Comparison of ENCODE assay signal across 8 mouse cellular contexts in genomic region chr19:36689205-36689604, GRCm38 (mm10). TPM values are rescaled to one million over a fixed set of nuclear protein-coding genes. Genes with fewer than 3 reads are reported as not detected.
DNase-seq lines count a peak whose midpoint lies in the region; ATAC-seq and TF ChIP-seq lines count a peak whose summit lies in the region.

No protein-coding gene starts in this region.

- H3K4me2 ChIP-seq in lung, embryonic 15.5 days = no peak overlapping the region
- peak overlapping the region; percentile 47 for H3K4me2 ChIP-seq in heart, embryonic 15.5 days
- no peak overlapping the region for H3K4me2 ChIP-seq in neural tube, embryonic 15.5 days

- 32% methylated on average over 5 of the region's 5 CpGs for WGBS in lung, embryonic 15.5 days
- 27% methylated on average over 5 of the region's 5 CpGs for WGBS in lung, adult 2 months
- WGBS in heart, embryonic 15.5 days = 4% methylated on average over 5 of the region's 5 CpGs
- 47% methylated on average over 5 of the region's 5 CpGs for WGBS in neural tube, embryonic 15.5 days
- WGBS in cerebellum, adult 2 months = 37% methylated on average over 5 of the region's 5 CpGs

- no peaks in the 10 kb centered on the region for H3K9me3 ChIP-seq in lung, embryonic 15.5 days
- no peaks in the 10 kb centered on the region for H3K9me3 ChIP-seq in heart, embryonic 15.5 days (replicated peaks)
- H3K9me3 ChIP-seq in neural tube, embryonic 15.5 days (replicated peaks) = no peaks in the 10 kb centered on the region

- no peaks in the 10 kb centered on the region for H3K36me3 ChIP-seq in lung, embryonic 15.5 days
- H3K36me3 ChIP-seq in heart, embryonic 15.5 days = no peaks in the 10 kb centered on the region
- no peaks in the 10 kb centered on the region for H3K36me3 ChIP-seq in neural tube, embryonic 15.5 days

- no peak for TF ChIP-seq POLR2A in lung, adult 2 months (IDR thresholded peaks at IDR 0.05; ENCODE audit: borderline replicate concordance, extremely low read depth, low read depth, low read length)
- no peak for TF ChIP-seq POLR2A in cerebellum, adult 2 months (IDR thresholded peaks at IDR 0.05; ENCODE audit: borderline replicate concordance, insufficient read depth, low read length)

- intact Hi-C loops in gastrocnemius, postnatal 36 days (cut with DNase I) = loop anchor here (2.0 to 5.0 kb wide), 2 partner anchors 43 to 86 kb away; no protein-coding TSS in a partner anchor

- peak; percentile 68 for DNase-seq in gastrocnemius, adult 18-20 months (ENCODE audit: low spot score)
- DNase-seq in gastrocnemius, postnatal 36 days = no peak
- no peak for DNase-seq in lung, adult 2 months
- DNase-seq in cerebellum, adult 18-20 months = no peak
- no peak for DNase-seq in cerebellum, adult 2 months

- H3K9ac ChIP-seq in lung, embryonic 15.5 days = no peak overlapping the region
- H3K9ac ChIP-seq in heart, embryonic 15.5 days = peak overlapping the region; percentile 20
- no peak overlapping the region for H3K9ac ChIP-seq in neural tube, embryonic 15.5 days (replicated peaks)

- no peaks in the 10 kb centered on the region for H3K27me3 ChIP-seq in lung, embryonic 15.5 days
- no peaks in the 10 kb centered on the region for H3K27me3 ChIP-seq in heart, embryonic 15.5 days
- H3K27me3 ChIP-seq in neural tube, embryonic 15.5 days (replicated peaks) = no peaks in the 10 kb centered on the region
- H3K27me3 ChIP-seq in cerebellum, adult 2 months (ENCODE audit: control insufficient read depth, insufficient read depth, low read length) = no peaks in the 10 kb centered on the region

- ATAC-seq in lung, embryonic 15.5 days (ENCODE audit: borderline replicate concordance, extremely low read depth, low FRiP score, low TSS enrichment) = no peak
- ATAC-seq in heart, embryonic 15.5 days (replicated peaks; ENCODE audit: insufficient number of reproducible peaks, insufficient read depth, low FRiP score, low read depth) = peak; percentile 73
- 0 out of 2 replicates have a peak, but pooled peaks have one; percentile 26 for ATAC-seq in neural tube, embryonic 15.5 days (ENCODE audit: low FRiP score)

- H3K4me1 ChIP-seq in lung, embryonic 15.5 days = peaks cover 47% of the 10 kb centered on the region
- peaks cover 11% of the 10 kb centered on the region; the same call in 1 of the 2 replicates for H3K4me1 ChIP-seq in lung, adult 2 months (ENCODE audit: control insufficient read depth, insufficient read depth, low read length)
- peaks cover 48% of the 10 kb centered on the region for H3K4me1 ChIP-seq in heart, embryonic 15.5 days (replicated peaks)
- H3K4me1 ChIP-seq in neural tube, embryonic 15.5 days = peaks cover 22% of the 10 kb centered on the region
- peaks cover 8% of the 10 kb centered on the region for H3K4me1 ChIP-seq in cerebellum, adult 2 months (ENCODE audit: control insufficient read depth, insufficient read depth, low read length)

- no peak overlapping the region for H3K4me3 ChIP-seq in lung, embryonic 15.5 days
- H3K4me3 ChIP-seq in lung, adult 2 months (replicated peaks; ENCODE audit: extremely low read depth, low read depth, low read length) = no peak overlapping the region
- peak overlapping the region; percentile 4 for H3K4me3 ChIP-seq in heart, embryonic 15.5 days
- no peak overlapping the region for H3K4me3 ChIP-seq in neural tube, embryonic 15.5 days (replicated peaks)
- no peak overlapping the region for H3K4me3 ChIP-seq in cerebellum, adult 2 months (replicated peaks; ENCODE audit: insufficient read depth, low read depth, low read length)

- no peak for TF ChIP-seq CTCF in lung, adult 2 months (IDR thresholded peaks at IDR 0.05; ENCODE audit: insufficient read depth, low read length)
- TF ChIP-seq CTCF in cerebellum, adult 2 months (IDR thresholded peaks at IDR 0.05; ENCODE audit: borderline replicate concordance, insufficient read depth, low read depth, low read length) = no peak

- H3K27ac ChIP-seq in lung, embryonic 15.5 days = peak overlapping the region; percentile 99
- H3K27ac ChIP-seq in heart, embryonic 15.5 days = peak overlapping the region; percentile 95
- H3K27ac ChIP-seq in neural tube, embryonic 15.5 days (replicated peaks) = peak overlapping the region; percentile 70
- H3K27ac ChIP-seq in cerebellum, adult 2 months (ENCODE audit: insufficient read depth, low read length) = no peak overlapping the region

RNA-seq across cellular contexts. Expression of gene Ppp1r3c, which starts 47.2 kb away (rescaled TPM):
- 100 to 1,000 TPM; 493 to 680 TPM for total RNA-seq in gastrocnemius, adult 18-20 months (2021)
- total RNA-seq in gastrocnemius, postnatal 36 days (2021) = 100 to 1,000 TPM; 226 to 705 TPM
- 83.4 and 84.3 TPM in 2 replicates for polyA plus RNA-seq in lung, embryonic 15.5 days (2015; fragmentation: Nextera tagmentation; extraction: Ambion mirVana)
- polyA plus RNA-seq in lung, adult 2 months (2012; rRNA removed) = 5.4 and 9.8 TPM in 2 replicates
- polyA plus RNA-seq in heart, embryonic 15.5 days (2015; fragmentation: Nextera tagmentation; extraction: Ambion mirVana) = 82.2 and 93.0 TPM in 2 replicates
- 21.9 and 24.6 TPM in 2 replicates for polyA plus RNA-seq in neural tube, embryonic 15.5 days (2015; fragmentation: Nextera tagmentation; extraction: Ambion mirVana)
- polyA plus RNA-seq in cerebellum, adult 2 months (2012; rRNA removed) = 24.5 and 26.9 TPM in 2 replicates
